Mouse (Mus musculus): ENCODE data around the gene Hspb1.

DNA sequence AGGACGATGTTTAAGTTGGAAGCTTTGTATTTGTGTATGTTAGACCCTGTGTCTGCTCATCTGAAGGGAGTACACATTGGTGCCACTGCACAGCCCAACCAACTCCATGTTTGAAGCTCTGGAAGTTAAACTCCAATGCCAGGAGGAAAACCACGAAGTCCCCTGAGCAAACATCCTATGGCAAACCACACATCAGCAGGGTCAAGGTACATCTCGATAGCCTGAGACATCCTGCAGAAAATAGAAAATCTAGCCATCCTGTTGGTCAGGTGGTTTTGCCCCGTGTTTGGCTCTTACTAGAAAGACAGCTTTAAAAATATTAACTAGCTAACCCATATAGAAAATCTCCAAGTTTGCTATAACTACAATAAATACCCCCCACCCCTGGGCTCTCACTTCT, 11.3 kb downstream of the Hspb1 start:
- TF ChIP-seq CTCF (conservative IDR thresholded peaks at IDR 0.05; ENCODE audit: low read length), result no peak
- TF ChIP-seq POU5F1 (IDR thresholded peaks at IDR 0.05; ENCODE audit: borderline replicate concordance, low read length), result no peak
- no peak for TF ChIP-seq NANOG (IDR thresholded peaks at IDR 0.05; ENCODE audit: borderline replicate concordance, low read length)
